33 mouse cellular contexts compared by ENCODE assay signal in the genomic region with DNA sequence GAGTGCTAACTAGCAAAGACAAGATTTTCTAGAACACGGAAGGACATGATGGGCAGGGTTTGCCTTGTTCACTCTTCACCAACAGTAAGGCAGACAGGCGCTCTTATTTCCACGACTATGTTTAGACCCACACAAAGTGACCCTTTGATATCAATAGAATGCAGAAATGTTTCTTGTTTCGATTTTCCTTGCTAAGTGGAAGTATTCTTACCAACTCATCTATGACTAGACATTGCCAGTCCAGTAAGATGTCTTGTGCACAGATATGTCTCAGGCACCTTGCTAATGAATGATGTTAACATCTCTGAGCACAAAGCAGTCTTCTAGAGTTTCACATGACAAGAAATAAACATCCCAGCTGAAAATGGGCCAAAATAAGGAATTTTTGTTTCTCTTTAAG. TPM values are rescaled to one million over a fixed set of nuclear protein-coding genes. Genes with fewer than 3 reads are reported as not detected.
DNase-seq lines count a peak whose midpoint lies in the region; ATAC-seq and TF ChIP-seq lines count a peak whose summit lies in the region.
"Had no signal": no experiment of that assay in that cellular context is flagged by ENCODE, and none has a peak within 500 bp of the region (broad histone marks: within the 10 kb centered on the region; RNA-seq: fewer than 3 reads in every experiment).

No protein-coding gene starts in this region.

- H3K9me3 ChIP-seq in midbrain, embryonic 10.5 days (replicated peaks): no peaks in the 10 kb centered on the region
- H3K9me3 ChIP-seq in midbrain, embryonic 15.5 days: no peaks in the 10 kb centered on the region
- H3K9me3 ChIP-seq in forebrain, embryonic 13.5 days (replicated peaks): no peaks in the 10 kb centered on the region
- no peaks in the 10 kb centered on the region for H3K9me3 ChIP-seq in midbrain, embryonic 14.5 days (ENCODE audit: control insufficient read depth, low read length)
- H3K9me3 ChIP-seq: hindbrain, embryonic 12.5 days; limb, embryonic 10.5 days; limb, embryonic 15.5 days; liver, embryonic 13.5 days; neural tube, embryonic 15.5 days had no signal

- peaks cover 99% of the 10 kb centered on the region for H3K27me3 ChIP-seq in midbrain, embryonic 10.5 days (ENCODE audit: low read depth, poor library complexity, severe bottlenecking)
- peaks cover 94% of the 10 kb centered on the region for H3K27me3 ChIP-seq in midbrain, embryonic 15.5 days (replicated peaks)
- H3K27me3 ChIP-seq in forebrain, embryonic 13.5 days: peaks cover 97% of the 10 kb centered on the region
- H3K27me3 ChIP-seq in midbrain, embryonic 14.5 days (ENCODE audit: control insufficient read depth, insufficient read depth, low read length): peaks cover 95% of the 10 kb centered on the region

- WGBS in lung, adult 2 months: 18% methylated on average over 4 of the region's 4 CpGs
- WGBS in midbrain, embryonic 10.5 days: 28% methylated on average over 4 of the region's 4 CpGs
- 22% methylated on average over 4 of the region's 4 CpGs for WGBS in midbrain, embryonic 15.5 days
- 23% methylated on average over 4 of the region's 4 CpGs for WGBS in forebrain, embryonic 13.5 days
- 29% methylated on average over 4 of the region's 4 CpGs for WGBS in midbrain, embryonic 14.5 days

- no peak overlapping the region for H3K4me2 ChIP-seq in midbrain, embryonic 15.5 days
- peak overlapping the region; percentile 35 for H3K4me2 ChIP-seq in forebrain, embryonic 13.5 days
- peak overlapping the region; percentile 4; the same call in 1 of the 2 replicates for H3K4me2 ChIP-seq in midbrain, embryonic 14.5 days (ENCODE audit: low read length)
- H3K4me2 ChIP-seq: heart, embryonic 11.5 days; hindbrain, embryonic 12.5 days; limb, embryonic 15.5 days; liver, embryonic 13.5 days; neural tube, embryonic 15.5 days had no signal

- no peaks in the 10 kb centered on the region for H3K36me3 ChIP-seq in midbrain, embryonic 10.5 days
- H3K36me3 ChIP-seq in midbrain, embryonic 15.5 days (replicated peaks): no peaks in the 10 kb centered on the region
- no peaks in the 10 kb centered on the region for H3K36me3 ChIP-seq in forebrain, embryonic 13.5 days (ENCODE audit: poor library complexity, severe bottlenecking)
- H3K36me3 ChIP-seq in midbrain, embryonic 14.5 days (ENCODE audit: control insufficient read depth, insufficient read depth, low read length): no peaks in the 10 kb centered on the region
- H3K36me3 ChIP-seq: hindbrain, embryonic 12.5 days; limb, embryonic 10.5 days; limb, embryonic 15.5 days; liver, embryonic 13.5 days; neural tube, embryonic 15.5 days had no signal

- H3K27ac ChIP-seq in midbrain, embryonic 10.5 days (replicated peaks): no peak overlapping the region
- H3K27ac ChIP-seq in midbrain, embryonic 15.5 days: no peak overlapping the region
- H3K27ac ChIP-seq in forebrain, embryonic 13.5 days: peak overlapping the region; percentile 32; the same call in 1 of the 2 replicates
- no peak overlapping the region for H3K27ac ChIP-seq in midbrain, embryonic 14.5 days (replicated peaks; ENCODE audit: low read depth, low read length)
- H3K27ac ChIP-seq: hindbrain, embryonic 12.5 days; kidney, postnatal 0 days; limb, embryonic 10.5 days; limb, embryonic 15.5 days; liver, embryonic 13.5 days; neural tube, embryonic 15.5 days had no signal

- TF ChIP-seq POLR2A in lung, adult 2 months (IDR thresholded peaks at IDR 0.05; ENCODE audit: borderline replicate concordance, extremely low read depth, low read depth, low read length): no peak

- ATAC-seq in midbrain, embryonic 15.5 days (replicated peaks): no peak
- ATAC-seq in forebrain, embryonic 13.5 days: no peak
- no peak for ATAC-seq in midbrain, embryonic 14.5 days (ENCODE audit: low FRiP score, low TSS enrichment)
- ATAC-seq: CD4-positive, CD25-positive, alpha-beta regulatory T cell, adult 4 months; intestine, embryonic 16.5 days had no signal

- TF ChIP-seq CTCF in lung, adult 2 months (IDR thresholded peaks at IDR 0.05; ENCODE audit: insufficient read depth, low read length): no peak

- H3K4me3 ChIP-seq in lung, adult 2 months (replicated peaks; ENCODE audit: extremely low read depth, low read depth, low read length): peak overlapping the region; percentile 71
- peak overlapping the region; percentile 18; the same call in 1 of the 2 replicates for H3K4me3 ChIP-seq in midbrain, embryonic 10.5 days
- no peak overlapping the region for H3K4me3 ChIP-seq in midbrain, embryonic 15.5 days
- H3K4me3 ChIP-seq in forebrain, embryonic 13.5 days: peak overlapping the region; percentile 17
- no peak overlapping the region for H3K4me3 ChIP-seq in midbrain, embryonic 14.5 days (replicated peaks; ENCODE audit: low read depth, low read length)
- H3K4me3 ChIP-seq: hindbrain, embryonic 12.5 days; limb, embryonic 10.5 days; limb, embryonic 15.5 days; liver, embryonic 13.5 days; megakaryocyte, embryonic 14.5 days; neural tube, embryonic 15.5 days had no signal

- no peak overlapping the region for H3K9ac ChIP-seq in midbrain, embryonic 15.5 days
- H3K9ac ChIP-seq in forebrain, embryonic 13.5 days: peak overlapping the region; percentile 35; the same call in 1 of the 2 replicates
- H3K9ac ChIP-seq in midbrain, embryonic 14.5 days (replicated peaks; ENCODE audit: low read length): no peak overlapping the region
- H3K9ac ChIP-seq: hindbrain, embryonic 12.5 days; limb, embryonic 15.5 days; liver, embryonic 13.5 days; neural tube, embryonic 15.5 days had no signal

- H3K4me1 ChIP-seq in lung, adult 2 months (ENCODE audit: control insufficient read depth, insufficient read depth, low read length): no peaks in the 10 kb centered on the region; the same call in 1 of the 2 replicates
- peaks cover 18% of the 10 kb centered on the region for H3K4me1 ChIP-seq in midbrain, embryonic 10.5 days
- H3K4me1 ChIP-seq in midbrain, embryonic 15.5 days: no peaks in the 10 kb centered on the region
- no peaks in the 10 kb centered on the region for H3K4me1 ChIP-seq in forebrain, embryonic 13.5 days
- H3K4me1 ChIP-seq in midbrain, embryonic 14.5 days (ENCODE audit: control insufficient read depth, insufficient read depth, low read length): no peaks in the 10 kb centered on the region
- H3K4me1 ChIP-seq: hindbrain, embryonic 12.5 days; liver, embryonic 13.5 days; neural tube, embryonic 15.5 days had no signal

- DNase-seq in lung, adult 2 months: no peak
- DNase-seq in lung, postnatal 36 days: no peak
- no peak for DNase-seq in midbrain, embryonic 10.5 days (ENCODE audit: low spot score)
- no peak for DNase-seq in midbrain, embryonic 14.5 days
- DNase-seq in layer of hippocampus, postnatal 14 days (ENCODE audit: low spot score in 2 of 2): no peak
- DNase-seq: adrenal gland, postnatal 14 days; cerebellum, adult 11 months; cerebellum, adult 9-10 months; cerebellum, postnatal 36 days; gastrocnemius, postnatal 36 days; heart, adult 18-20 months; heart, postnatal 36 days; kidney, adult 8-10 months; kidney, postnatal 4 days; liver, embryonic 13.5 days; lung, postnatal 4 days; right cerebral cortex, adult 18-20 months; spleen, adult 18-20 months; thymus, postnatal 14 days had no signal

RNA-seq across cellular contexts. Expression of a gene that starts 9.6 kb away (rescaled TPM):
- polyA plus RNA-seq in lung, adult 2 months (2012; rRNA removed): 267 and 400 TPM in 2 replicates
- 9.1 and 9.4 TPM in 2 replicates for polyA plus RNA-seq in midbrain, embryonic 10.5 days (2016; fragmentation: Nextera tagmentation; extraction: Ambion mirVana)
- polyA plus RNA-seq in midbrain, embryonic 15.5 days (2015; fragmentation: Nextera tagmentation; extraction: Ambion mirVana): 6.3 and 8.0 TPM in 2 replicates
- 12.4 and 22.6 TPM in 2 replicates for polyA plus RNA-seq in forebrain, embryonic 13.5 days (2015; fragmentation: Nextera tagmentation; extraction: Ambion mirVana)
- polyA plus RNA-seq in midbrain, embryonic 14.5 days (2014; fragmentation: Nextera tagmentation; extraction: Ambion mirVana): 0.24 TPM in 1 of 2 replicates, not detected in the other
- under 1 TPM; 0.62 to 0.76 TPM for total RNA-seq in layer of hippocampus, postnatal 14 days (2021)
- total RNA-seq: adrenal gland, postnatal 14 days; gastrocnemius, adult 18-20 months; gastrocnemius, postnatal 36 days; heart, postnatal 36 days had no signal
- polyA plus RNA-seq: CD4-positive, CD25-positive, alpha-beta regulatory T cell, adult 4 months; intestine, embryonic 16.5 days; kidney, postnatal 0 days; limb, embryonic 10.5 days; limb, embryonic 15.5 days; liver, embryonic 13.5 days; neural tube, embryonic 15.5 days; stomach, embryonic 16.5 days; urinary bladder, adult 2 months had no signal

Comparison
In these comparisons a context has a peak if more than half of its experiments do, and no peak if none do; other contexts are left out.
1. H3K4me3 ChIP-seq: peak in lung, adult 2 months (single experiment), midbrain, embryonic 10.5 days (single experiment) and forebrain, embryonic 13.5 days (single experiment); none in midbrain, embryonic 15.5 days (single experiment) and midbrain, embryonic 14.5 days (single experiment).
2. RNA of a gene that starts 9.6 kb away (polyA plus RNA-seq): 267 to 400 TPM in lung, adult 2 months; 12.4 to 22.6 TPM in forebrain, embryonic 13.5 days, 9.1 to 9.4 TPM in midbrain, embryonic 10.5 days, 6.3 to 8.0 TPM in midbrain, embryonic 15.5 days and 0.24 TPM in midbrain, embryonic 14.5 days; every median in the first group is over 10 times any median in the second.